Mouse (Mus musculus) embryonic fibroblast, embryonic 13.5 days (primary cell): Measurements from ENCODE around the gene Car10.

Source experiments
- CTCF ChIP-seq: IDR thresholded peaks from 2 replicates; pipeline ENCODE4 v1.5.1; 2011; ENCODE audit warnings: mild to moderate bottlenecking, control low read depth, low read length, moderate library complexity, borderline replicate concordance; ENCODE audit not compliant: insufficient read depth
- POLR2A ChIP-seq: IDR thresholded peaks from 2 replicates; pipeline ENCODE4 v1.6.1; 2011; ENCODE audit warnings: low read depth, mild to moderate bottlenecking, control low read depth, low read length, moderate library complexity

- TF ChIP-seq CTCF (no peak), POLR2A (no peak)
Measured at GRCm38 (mm10) chr11:93364171-93364570, 266.3 kb downstream of the Car10 start.
